Mouse (Mus musculus) adrenal gland, adult 18-20 months (tissue): ENCODE results near the gene Vash1. TPM values are rescaled to one million over a fixed set of nuclear protein-coding genes. Genes with fewer than 3 reads are reported as not detected.

ENCODE experiments used
- DNase-seq, 2 experiments: peaks; one replicate each; pipeline ENCODE4 v3.0.0; 2021 to 2022; ENCODE audit warnings: low spot score in 2 of 2
- long read RNA-seq, 2 experiments: library from polyadenylated mRNA; stranded (forward); transcript quantifications; one replicate each; pipeline ENCODE4 v2.0.0; 2021
- total RNA-seq, 2 experiments: library from RNA; stranded (reverse); gene quantifications; 1 replicate in 1 of 2; 2 replicates in 1 of 2; pipeline ENCODE4 v1.2.3; 2021

Gene Vash1
- 1 to 10 TPM; 2.2 to 4.8 TPM for total RNA-seq
- long read RNA-seq, experiment 1, partial matches to known transcripts = 0 of 1 reads
- long read RNA-seq, experiment 1, other reads (novel, unspliced or antisense) = 1 of 1 reads
- long read RNA-seq, experiment 2, partial matches to known transcripts = 0 of 2 reads
- long read RNA-seq, experiment 2, other reads (novel, unspliced or antisense) = 1 of 2 reads

DNA sequence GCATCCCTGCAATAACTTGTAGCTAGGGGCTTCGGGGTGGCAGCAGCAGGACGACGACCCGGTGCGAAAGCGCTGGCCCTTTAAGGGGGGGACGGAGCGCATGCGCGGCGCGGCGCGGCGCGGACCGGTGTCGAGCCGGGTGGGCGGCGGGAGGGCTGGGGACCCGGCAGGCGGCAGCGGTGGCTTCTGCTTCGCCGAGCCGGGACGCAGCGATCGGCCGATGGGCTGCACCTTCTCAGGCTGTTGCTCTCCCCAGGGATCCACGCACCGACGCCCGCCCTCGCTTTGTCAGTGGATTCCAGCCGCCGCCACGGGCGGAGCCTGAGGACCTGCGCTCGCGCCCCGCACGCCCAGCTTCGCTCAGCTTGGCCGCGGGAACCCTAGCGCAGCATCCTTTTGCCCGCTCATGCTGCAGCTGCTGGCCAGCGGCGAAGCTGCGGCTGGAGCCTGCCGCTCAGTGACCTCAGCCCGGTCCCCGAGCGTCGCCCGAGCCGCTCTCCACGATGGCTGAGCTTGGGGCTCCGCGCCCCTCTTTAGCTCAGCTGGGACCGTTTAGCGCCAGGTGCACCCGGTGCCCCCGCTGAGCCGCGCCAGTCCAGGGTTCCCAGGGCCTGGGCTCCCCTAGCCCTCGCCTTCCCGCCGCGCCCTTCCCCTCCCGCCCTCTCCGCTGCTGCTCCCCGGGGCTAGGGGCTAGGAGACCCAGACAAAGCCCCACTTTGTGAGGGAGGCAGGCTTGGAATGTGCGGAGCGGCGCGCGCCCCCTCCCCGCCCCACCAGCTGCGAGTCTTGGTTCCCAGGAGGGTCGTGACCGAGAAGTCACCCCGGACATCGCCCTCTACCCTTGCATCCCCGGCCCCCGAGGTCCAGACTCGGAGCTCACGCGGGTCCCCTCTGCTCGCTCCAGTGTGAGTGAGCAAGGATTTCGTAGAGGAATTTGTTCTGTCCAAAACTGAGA is at the start of gene Vash1:
Gene Vash1 (plus strand): TSS at position 110 of the 955 bp plus-strand sequence.
- peak; percentile 64 to 66 for DNase-seq

DNA sequence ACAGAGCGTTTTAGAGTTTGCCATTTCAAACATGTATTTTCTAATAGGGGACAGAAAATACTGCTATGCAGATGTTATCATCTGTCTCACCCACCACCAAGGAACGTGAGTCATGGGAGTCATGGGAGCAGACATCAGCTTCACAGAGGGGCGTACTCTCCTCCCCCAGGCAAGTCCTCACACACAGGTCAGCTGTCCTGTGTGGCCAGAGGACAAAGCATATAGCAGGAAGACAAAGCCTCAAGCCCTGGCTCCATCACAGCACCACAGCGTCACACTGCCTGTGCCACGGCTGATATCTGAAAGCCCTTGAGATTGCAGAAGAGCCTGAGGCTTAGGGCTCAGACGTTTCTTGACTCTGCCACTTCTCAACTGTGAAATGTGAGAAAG is 49.7 kb upstream of the Vash1 start:
- DNase-seq = no peak

DNA sequence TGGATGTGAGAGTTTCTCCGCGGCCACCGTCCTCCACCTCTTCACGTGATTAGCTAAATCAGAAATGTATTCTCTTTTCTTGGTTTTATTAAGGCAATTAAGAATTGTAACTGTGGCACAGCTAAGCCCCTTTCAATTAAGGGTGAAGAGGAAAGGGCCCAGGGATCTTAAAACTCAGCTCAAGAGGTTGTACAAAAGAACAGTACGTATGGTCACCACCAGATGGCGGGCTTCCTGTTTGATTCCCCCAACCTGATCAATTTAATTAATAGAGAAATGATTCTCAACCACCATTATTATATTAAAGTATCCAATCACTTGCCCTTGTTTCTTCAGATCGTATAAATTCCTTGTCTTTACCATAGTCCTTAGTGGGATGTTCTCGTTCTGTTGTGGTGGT is 36.7 kb upstream of the Vash1 start:
- peak in 1 of 2 experiments; percentile 26 for DNase-seq

DNA sequence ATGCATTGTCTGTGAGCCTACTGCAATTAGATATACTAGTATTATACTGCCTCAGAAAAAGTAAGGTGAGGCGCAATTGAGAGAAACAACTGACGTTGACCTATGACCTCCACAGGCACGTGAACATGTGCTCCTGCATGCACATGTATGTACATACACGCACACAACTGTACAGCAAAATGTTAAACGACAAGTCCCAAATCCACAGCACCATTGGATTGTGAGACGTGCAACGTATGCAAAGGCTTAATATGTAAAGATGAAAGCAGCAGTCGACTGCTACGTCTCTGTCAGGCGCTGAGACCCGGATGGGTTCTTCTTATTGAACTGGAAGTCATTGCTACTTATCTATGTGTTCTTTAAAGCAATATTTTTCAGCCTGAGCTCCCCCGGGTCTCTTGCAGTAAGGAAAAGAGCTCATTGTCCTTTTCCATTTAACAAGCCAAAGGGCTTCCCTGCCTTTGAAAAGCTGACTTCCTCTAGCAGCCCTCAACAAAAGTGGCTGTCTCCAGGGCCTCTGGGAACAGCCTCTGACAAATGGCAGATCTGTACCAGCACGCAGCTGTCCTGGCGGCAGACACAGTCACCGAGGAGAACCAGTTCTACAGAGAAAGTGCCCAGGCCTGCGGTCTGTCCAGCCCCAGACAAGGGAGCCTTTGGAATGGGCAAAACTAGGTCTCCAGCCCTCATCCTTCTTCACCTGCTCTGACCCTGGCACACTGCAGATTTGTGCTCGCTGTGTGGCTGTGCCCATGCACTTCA is 33.8 kb upstream of the Vash1 start:
- no peak for DNase-seq

DNA sequence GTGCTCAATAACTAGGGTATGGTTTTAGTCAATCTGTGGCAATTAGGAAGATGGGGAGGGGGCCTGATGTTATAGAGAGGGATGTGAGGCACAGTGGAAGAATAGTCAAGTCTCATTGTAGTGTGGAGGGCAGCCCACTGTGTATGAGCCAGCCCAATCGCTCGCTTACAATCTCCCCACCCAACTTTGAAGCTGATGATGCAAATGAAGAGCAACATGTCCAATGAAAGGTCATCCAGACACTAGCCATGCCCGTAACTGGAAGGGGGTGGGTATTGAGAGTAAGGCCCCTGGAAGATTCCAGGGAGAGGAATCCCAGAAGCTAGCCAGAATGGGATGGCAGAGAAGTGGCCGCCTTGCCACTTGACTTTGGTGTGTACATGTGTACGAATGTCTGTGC is 33.0 kb upstream of the Vash1 start:
- DNase-seq = no peak

DNA sequence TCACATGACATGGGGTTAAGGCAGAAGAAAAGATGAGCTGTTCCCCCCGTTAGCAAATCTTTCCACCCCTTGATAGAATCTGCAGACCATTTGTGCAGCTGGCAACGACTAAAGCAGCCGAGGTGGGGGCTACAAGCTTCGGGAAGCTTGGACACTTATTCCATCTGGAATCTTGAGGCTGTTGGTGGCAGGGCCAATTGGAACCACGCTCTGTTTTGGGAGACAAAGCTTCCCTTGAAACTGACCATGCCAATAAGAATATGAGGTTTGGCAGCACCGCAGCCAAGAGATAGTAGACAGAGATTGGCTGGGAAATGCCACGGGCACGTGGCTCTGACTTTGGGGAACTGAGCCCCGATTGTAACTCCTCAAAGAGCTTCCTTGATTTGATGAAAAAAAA is 31.7 kb upstream of the Vash1 start:
- DNase-seq = no peak

DNA sequence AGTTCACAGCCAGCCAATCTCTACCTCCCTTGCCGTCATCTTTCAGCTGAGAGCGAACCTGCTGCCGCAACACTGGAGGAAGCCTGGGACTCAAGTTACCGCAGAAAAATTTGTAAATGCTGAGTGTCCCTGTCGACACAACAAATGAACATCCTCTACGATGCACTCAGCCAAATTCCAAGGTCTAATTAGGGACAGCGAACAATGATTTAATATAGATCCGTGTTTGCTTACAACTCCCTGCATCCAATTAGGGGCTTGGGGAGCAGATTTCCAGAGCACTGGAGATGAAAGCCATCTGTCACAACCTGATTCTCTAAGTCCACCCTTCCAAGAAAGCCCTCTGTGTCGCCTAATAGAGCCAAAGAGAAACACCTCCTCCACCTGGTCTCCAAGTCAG is 31.2 kb upstream of the Vash1 start:
- DNase-seq = no peak

DNA sequence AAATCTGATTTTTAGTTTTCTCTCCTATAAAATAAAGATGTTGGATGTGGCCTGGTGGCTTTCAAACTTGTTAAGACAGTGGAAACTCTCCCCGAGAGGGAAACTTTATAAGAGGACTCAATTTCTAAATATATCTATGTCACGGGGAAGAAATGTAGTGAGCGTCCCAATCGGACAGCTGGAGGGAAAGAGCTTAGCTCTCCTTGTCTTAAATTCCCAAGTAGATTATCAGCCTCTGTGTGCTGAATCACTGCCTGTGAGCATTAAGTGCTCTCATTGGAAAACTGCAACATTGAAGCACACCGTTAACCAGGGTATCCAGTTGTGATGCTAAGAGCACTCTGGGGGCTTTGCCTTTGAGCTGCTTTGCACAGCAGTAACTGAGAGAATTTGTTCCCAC is 30.8 kb upstream of the Vash1 start:
- DNase-seq = no peak

DNA sequence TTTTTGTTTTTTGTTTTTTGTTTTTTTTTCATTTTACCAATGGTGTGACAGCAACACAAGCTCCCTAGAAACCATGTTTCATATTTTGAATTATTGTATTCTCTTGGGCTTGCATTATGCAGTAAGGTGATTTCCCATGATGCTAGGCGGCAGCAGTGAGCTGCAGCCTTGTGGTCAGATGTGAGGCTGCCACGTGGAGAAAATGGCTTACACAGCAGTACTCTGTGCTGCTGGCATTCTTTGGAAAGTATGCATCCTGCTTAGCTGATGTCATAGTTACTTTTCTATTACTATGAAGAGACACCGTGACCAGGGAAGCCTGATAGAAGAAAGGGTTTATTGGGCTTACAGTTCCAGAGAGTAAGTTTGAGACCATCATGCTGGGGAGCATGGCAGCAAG is 30.0 kb upstream of the Vash1 start:
- no peak for DNase-seq

DNA sequence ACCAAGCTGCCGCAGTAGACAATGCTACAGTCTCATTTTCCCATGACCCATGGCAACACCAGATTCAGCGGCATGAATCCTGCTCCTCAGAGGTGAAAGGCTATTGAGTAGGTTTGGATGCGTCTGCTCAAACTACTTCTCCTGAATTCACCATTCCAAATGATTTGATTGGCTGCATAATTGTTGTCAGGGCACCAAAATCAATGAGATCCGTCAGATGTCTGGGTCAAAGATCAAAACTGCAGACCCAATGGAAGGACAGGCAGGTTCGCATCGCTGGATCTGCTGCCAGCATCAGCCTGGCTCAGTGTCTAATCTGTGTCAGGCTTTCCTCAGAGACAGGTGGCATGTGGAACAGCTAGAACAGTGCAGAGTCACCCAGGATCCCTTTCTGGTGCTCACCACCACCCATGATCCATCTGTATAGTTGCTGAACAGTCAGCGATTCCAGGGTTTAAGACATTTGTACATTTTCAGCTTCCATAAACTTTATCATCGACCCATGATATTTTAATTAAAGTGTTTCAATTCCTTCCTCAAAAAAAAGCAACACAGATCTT is 27.1 kb upstream of the Vash1 start:
- no peak for DNase-seq

DNA sequence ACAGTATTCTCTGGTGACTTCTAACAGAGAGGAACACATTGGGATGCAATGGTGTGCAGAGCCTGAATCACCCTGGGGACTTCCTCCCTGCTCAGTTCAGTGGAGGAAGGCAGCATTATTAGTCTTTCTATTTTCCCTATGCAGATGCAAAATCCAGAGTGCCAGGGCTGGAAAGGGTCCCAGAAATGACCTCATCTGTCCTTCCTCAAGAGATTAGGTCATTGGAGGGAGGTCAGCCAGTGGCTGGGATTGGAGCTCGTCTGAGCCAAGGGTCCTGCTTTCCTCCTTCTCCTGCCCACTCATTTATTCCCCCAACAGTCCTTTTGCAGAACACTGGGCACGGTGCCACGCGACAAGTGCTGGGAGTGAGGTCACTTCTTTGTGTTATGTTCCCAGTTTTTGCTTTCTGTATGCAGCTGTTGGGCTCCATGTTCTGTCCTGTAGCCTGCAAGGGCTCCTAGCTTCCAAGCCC is 25.9 kb upstream of the Vash1 start:
- DNase-seq = peak; percentile 65 to 67

DNA sequence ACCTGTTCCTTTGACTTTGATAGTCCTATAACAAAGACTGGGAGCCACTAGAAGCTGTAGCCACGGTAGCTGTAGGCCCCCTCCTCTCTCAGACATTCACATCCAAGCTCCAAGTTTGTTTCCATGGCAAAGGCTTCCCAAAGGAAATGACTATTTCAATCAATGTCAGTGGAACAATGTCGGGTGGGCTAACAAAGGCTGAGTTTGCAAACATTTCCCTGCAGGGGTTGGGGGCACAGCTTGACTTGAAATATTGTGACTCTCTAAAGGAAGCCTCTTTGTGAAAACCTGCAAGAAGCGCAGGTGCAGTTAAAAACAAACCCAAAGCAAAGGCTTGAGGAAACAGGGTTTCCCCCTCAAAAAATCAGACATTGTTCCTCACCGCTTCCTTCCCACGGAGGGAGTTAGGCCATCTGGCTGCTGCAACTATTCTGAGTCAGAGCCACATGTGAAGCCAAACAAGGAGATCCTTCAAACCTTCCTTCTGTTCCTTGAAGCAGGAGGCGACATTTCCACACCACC is 19.0 kb upstream of the Vash1 start:
- no peak for DNase-seq

DNA sequence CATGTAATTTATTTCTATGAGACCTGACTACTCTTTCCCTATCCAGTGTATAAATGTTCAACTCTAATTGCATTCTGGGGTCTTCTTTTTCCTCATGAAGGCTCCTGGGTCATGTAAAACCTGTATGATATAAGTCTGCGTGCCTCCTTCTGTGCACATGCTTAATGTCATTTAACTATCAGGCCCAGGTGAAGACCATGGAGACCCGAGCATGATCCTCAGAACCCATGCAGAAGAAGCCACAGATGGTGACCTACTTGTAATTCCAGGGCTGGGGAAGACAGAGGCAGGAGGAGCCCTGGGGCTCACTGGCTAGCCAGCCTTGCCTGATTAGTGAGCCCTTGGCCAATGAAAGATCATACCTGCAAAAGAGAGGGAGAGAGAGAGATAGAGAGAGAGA is 18.0 kb upstream of the Vash1 start:
- no peak for DNase-seq

DNA sequence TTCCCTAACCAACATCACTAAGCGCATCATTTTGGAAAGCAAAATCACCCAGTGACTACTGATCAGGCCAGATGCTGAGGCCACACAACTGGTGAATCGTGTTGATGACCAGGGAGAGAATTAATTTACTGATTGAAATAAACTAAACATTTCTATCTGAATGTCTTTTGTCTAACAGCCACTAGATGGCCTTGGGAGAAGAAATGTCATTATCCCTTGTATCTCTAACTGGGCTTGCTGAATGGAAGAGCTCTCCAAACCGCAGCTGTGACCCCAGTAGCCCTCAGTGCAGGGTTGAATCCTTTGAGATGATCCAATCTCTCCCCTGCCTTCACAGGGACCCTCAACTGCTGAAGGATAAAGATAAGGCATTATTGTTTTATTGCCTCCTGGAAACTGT is 12.8 kb upstream of the Vash1 start:
- no peak for DNase-seq

DNA sequence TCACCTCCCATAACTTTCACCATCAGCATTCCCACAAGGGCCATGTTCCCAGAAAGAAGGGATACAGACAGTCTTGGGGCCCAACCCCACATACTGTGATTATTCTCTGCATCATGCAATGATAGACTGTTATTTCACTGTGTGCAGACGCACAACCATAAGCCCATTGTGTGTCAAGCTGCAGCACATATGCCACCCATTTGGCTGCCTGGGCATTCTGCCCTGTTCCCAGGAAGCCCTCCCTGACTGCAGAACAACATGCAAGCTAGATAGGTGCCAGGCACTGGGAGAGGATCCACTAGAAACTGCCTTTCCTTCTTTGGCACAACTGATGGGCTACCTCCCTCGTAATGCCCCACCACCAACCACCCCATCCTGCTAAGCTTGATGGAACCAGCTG is 10.1 kb upstream of the Vash1 start:
- no peak for DNase-seq

DNA sequence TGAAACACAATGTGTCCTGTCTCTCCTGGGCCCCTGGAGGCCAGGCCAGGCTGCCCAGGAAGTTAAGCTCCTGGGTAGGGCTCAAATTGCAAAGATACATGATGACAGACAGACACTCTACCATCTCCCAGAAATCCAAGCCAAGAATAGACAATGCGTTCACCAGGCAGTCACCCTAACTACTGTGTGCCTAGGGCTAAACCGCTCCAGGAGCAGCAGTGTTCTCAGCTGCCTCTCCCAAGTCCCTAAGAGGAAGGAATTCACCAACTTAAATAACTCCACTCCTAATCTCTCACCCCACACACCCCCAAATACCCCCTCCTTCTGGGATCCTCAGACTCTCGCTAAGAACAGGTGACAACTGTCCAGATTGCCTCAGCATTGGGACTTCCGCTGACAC is 6.4 kb upstream of the Vash1 start:
- no peak for DNase-seq

DNA sequence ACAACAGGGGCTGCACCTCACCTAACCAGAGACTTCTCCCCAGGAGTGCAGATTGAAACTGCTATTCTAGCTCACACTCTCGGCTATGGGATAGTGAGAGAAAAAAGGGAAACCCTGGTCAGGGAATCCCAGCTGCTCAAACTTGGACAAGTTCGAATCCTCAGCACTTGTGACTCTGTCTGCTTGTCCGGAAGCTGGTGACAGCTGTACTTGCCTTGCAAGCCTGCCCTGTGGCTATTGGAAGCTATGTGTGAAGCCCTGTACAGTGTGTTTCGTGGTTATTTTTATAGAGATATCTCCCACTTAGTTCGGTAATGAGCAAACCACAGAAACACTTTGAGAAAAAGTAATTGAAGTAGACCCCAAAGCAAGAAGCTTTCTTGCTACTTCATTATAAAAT is 6.0 kb upstream of the Vash1 start:
- no peak for DNase-seq

DNA sequence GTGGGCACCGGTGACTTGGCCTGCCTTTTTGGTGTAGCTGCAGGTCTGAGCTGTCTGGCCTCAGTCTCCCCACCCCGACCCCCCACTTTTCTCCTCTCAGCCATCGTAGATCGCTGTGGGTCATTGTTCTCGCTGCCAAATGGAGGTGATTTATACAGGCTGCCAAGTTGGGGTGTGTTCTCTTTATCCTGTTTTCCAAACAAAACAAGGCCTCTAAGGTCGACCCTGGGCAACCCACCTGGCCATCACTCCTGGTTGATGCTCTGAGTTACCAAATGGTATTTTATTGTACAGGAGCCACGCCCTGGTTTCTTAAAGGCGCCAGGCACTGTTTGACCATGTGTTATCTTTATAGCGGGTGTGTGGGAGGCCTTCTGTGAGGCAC is 1.0 kb downstream of the Vash1 start:
- no peak for DNase-seq

DNA sequence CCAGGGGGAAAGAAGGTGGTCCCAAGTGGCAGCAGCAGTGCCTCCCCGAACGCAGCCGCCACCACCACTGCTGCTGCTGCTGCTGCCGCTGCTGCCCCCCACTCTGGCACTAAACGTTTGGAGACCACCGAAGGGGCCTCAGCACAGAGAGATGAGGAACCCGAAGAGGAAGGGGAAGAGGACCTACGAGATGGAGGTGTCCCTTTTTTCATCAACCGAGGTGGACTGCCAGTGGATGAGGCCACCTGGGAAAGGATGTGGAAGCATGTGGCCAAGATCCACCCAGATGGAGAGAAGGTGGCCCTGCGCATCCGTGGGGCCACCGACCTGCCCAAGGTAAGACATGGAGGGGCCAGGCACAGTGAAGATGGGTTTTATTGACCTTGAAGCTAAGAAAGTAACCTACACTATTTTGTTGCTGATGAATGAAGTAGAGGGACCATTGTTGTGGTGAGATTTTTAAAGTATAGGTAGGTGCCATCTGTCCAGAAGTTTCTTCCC is 1.5 kb downstream of the Vash1 start:
- no peak for DNase-seq

DNA sequence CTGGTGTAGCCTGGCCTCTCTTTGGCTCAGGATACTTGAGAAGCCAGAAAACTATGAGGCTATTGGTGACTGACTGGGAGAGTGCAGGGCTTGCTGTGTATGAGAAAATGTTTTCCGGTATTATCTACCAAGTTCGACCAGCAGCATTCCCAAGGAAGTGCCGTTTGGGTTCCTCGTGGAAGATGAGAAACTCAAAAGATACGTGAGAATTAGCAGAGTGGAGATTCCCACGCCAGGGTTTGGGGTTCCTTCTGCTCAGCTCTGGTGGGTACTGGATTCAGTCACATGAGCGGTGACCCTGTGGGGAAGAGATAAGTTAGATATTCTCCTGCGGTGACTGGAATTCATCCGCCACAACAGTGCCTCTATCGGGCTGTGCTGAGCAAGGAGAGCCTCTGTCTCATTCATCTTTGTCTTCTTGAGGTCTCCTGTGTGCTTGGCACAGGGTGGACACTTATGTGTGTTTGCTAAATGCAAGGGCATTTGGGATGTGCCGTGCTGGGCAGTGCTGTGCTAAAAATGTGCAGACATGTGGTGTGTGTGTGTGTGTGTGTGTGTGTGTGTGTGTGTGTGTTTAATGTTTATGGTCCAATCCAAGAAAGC is 2.2 kb downstream of the Vash1 start:
- DNase-seq = no peak

DNA sequence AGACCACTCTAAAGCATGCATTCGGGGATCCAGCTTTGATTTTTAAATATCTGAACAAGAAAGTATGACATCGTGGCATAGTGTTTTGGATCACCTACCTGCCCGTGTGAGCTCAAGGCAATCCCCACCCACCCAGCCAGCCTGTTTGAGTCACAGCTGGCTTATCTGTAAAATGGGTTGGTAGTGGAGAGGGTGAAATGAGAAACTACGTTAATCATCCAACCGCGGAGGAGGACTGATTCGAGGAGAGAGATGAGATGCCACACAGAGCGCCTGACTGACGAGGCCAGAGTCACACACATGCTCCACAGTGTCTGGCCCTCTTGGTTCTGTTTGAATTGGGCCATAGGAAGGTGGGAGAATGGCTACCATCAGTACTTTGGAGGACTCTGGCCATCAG is 3.1 kb downstream of the Vash1 start:
- no peak for DNase-seq
